Mouse (Mus musculus) skeletal muscle tissue, adult 2 months (tissue): ENCODE results near the gene Rab7b.

ENCODE experiments used
- DNase-seq: peaks from one replicate; pipeline ENCODE4 v3.0.0-alpha.2; 2012; ENCODE audit warnings: low read depth, low spot score

Gene Rab7b

GRCm38 (mm10) chr1:131737269-131737668, 48.8 kb downstream of the Rab7b start:
- peak; percentile 85 for DNase-seq

DNA sequence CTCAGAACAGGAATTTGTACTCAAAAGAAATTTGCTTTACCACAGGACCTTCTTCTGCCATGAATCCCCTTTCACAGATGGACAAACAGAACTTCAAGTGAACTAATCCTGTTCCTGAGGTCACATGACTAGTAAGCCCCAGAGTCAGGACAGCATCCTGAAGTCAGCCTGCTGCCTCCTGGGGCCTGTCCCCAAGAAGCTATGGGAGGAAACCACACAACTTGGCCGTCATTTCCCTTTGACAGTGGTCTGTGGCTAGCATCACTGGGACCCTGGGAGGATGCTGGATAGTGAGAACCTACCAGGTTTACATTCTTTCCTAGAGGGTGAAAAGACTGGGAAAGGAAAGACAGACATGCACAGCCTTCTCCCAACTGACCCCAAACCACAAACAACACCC, 50.3 kb downstream of the Rab7b start:
- DNase-seq: no peak

GRCm38 (mm10) chr1:131739481-131740160, 51.1 kb downstream of the Rab7b start:
- DNase-seq: peak; percentile 32

GRCm38 (mm10) chr1:131743868-131744464, 55.5 kb downstream of the Rab7b start, which contains the start of gene Slc26a9:
Slc26a9 (plus strand) TSS chr1:131744022.
- DNase-seq: no peak

DNA sequence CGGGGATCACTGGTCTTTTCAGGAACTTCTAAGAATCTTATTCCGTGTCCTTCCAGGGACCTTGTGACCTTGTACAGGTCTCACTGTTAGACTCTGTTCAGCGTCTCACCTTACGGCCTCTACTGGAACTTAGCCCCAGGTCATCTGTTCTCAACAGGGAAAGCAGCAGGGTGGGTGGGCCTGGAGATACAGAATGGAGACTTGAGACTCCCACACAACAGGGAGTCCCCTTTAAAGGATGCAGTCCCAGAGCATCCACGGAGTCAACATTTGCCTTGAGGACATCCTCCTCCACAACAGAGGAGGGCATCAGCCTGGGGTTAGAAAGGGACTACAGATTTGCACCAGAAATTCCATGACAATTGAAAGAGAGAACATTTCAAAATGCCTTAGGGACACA, 56.9 kb downstream of the Rab7b start:
- DNase-seq: no peak

DNA sequence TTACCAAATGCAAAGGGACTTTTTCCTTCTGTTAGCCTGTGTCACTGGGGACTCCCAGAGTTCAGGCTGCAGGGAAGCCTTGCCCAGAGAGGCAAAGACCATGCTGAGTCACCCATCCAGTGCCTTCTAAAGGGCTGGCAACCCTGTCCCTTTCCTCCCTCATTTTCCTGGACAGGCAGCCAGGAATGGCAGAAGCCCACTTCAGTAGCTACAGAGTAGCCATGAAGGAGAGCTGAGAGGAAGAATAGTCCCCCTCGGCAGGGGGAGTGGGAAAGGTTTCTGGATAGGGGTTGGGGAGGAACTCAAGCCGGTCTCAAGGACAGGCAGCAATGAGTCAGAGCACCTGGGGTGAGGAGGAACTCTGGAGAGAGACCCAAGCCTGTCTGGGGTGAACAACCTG, 59.3 kb downstream of the Rab7b start:
- no peak for DNase-seq

GRCm38 (mm10) chr1:131748636-131749035, 60.1 kb downstream of the Rab7b start:
- DNase-seq: no peak

DNA sequence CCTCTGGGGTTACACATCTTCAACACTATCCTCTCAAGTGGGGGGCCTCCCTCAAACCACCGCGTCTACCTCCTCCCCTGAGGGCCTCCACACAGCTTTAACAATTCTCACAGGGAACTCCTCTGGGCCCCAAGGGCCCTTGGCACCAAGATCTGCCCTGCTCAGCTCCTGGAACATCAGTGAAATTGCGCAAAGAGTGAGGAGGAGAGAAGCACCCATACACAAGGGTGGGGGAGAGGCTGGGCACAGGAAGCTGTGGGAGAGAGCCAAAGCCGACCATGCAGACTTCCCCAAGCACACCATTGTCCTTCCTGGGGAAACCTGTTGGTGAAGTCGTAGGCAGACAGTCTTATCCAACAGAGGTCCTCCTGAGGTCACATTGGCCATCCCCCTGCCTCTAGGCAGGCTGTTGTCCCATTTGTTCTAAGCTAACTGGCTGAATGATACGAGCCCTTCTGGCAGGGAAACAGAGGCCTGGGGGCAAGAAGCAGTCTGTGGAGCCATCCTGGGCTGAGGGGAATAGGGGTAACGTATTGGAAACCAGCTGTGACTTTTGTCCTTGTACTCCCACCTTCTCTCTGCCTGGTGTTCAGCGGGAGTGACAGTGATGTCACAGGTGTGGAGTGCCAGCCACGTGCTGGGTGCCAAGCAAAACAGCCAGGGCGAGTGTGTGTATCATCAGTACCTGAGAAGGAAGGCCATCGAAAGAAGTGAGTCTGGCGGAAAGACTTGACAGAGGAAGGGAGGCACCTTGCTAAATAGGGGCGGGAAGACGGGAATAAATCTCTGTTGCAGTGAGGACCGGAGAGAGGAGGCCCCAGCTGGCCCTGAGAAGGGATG, 61.4 kb downstream of the Rab7b start:
- no peak for DNase-seq

- peak; percentile 71 for DNase-seq
Measured at GRCm38 (mm10) chr1:131751181-131751890, 62.8 kb downstream of the Rab7b start.

GRCm38 (mm10) chr1:131751891-131752311, 63.4 kb downstream of the Rab7b start:
- DNase-seq: no peak

- DNase-seq: no peak
Measured at GRCm38 (mm10) chr1:131754212-131754829, 65.8 kb downstream of the Rab7b start.

DNA sequence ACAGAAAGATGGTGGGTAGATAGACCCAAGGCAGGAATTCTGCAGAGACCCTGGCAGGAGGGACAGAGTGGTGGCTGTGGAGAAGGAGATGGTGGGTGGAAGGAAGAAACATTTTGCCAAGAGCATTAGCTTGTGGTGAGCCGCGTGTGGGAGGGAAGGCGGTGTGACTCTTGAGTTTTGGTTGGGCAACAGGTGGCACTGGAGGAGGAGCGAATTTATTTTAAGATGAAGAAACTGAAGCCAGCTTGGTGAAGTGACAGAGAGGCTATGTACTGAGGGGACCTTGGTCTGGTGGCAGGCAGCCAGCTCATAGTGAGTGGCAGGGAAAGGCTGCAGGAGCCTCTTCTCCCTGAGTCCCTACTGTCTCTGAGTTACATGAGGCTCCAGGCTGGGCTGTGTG, 66.4 kb downstream of the Rab7b start:
- peak; percentile 92 for DNase-seq

GRCm38 (mm10) chr1:131757211-131757610, 68.7 kb downstream of the Rab7b start:
- no peak for DNase-seq

DNA sequence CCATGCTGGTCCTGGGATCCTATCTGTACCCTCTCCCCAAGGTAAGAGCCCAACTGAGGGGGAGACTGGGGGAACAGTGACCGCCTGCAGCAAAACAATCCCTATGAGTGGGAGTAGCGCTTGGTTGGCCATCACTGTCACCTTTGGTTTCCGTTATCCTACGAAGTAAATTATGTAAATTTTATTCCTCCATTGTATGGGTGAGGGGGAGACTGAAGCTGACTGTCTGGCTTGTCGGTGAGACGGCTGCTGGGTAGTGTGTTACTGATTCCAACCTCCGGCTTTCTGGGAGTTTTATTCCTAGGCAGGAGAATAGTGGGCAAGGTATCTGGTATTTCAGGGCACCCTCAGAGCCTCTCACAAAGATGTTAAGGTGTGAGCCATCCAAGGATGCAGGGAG, 70.3 kb downstream of the Rab7b start:
- DNase-seq: no peak

DNA sequence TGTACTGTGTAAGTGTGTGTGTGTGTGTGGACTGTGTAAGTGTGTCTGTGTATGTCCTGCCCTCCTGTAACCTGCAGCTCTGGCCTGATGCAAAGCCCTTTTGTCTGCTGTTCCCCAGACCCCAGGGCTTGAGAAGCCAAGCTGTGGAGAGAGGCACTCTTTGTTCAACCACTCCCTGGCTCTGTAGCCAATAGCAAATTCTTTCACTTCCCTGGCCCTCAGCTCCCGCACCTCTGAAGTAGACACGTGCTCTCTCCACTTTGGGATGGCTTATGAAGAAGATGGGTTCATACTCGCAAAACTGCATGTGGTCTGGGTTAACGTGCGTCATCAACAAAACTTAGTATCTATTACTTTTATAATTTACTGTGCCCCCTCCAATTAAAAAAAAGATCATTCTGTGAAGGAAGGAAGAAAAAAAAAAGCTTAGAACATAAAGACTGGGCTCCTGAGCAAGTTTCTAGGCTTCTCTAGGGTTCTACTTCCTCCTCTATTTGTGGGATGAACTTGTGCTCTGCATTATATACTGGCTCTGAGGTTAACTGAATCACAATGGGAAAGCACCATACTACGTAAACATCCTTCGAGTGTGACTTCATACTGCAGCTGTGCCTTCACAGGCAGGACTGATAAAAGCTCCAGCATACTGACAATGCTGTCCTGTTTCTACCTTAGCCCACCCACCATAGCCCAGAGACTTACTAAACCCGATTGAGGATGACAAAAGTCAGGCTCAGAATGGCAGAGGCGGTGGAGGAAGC, 71.4 kb downstream of the Rab7b start:
- DNase-seq: no peak

GRCm38 (mm10) chr1:131760428-131760820, 71.9 kb downstream of the Rab7b start:
- no peak for DNase-seq

GRCm38 (mm10) chr1:131761079-131761831, 72.8 kb downstream of the Rab7b start:
- no peak for DNase-seq

DNA sequence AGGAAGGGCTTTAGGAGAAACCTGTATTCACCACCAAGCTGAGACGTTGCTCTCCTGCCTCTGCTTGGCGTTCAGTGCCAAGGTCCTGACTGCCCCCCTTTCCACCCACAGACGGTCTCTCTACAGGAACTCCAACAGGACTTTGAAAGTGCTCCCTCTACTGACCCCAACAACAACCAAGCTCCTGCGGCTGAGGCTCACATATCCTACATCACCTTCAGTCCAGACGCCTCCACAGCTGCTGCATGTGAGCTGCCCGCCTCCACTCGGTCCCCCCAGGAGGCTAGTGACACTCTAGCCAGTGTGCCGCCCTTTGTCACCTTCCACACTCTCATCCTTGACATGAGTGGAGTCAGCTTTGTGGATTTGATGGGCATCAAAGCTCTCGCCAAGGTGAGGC, 75.2 kb downstream of the Rab7b start:
- DNase-seq: no peak

- DNase-seq: no peak
Measured at GRCm38 (mm10) chr1:131764581-131765338, 76.3 kb downstream of the Rab7b start.
